Mouse (Mus musculus): ENCODE results near the gene Sdc4.

Gene Sdc4

GRCm38 (mm10) chr2:164396076-164396475 lies 47.6 kb downstream of the Sdc4 start:
- no peak for DNase-seq

- no peak for DNase-seq
Observed at GRCm38 (mm10) chr2:164393126-164393525, 50.6 kb downstream of the Sdc4 start.

GRCm38 (mm10) chr2:164389499-164389898 lies 54.2 kb downstream of the Sdc4 start:
- peak; percentile 90 for DNase-seq

- peak; percentile 45 for DNase-seq
Observed at GRCm38 (mm10) chr2:164389020-164389419, 54.7 kb downstream of the Sdc4 start, which contains the start of gene Slpi. Slpi (minus strand) TSS chr2:164389095.

GRCm38 (mm10) chr2:164386953-164387352 lies 56.7 kb downstream of the Sdc4 start:
- peak; percentile 53 for DNase-seq

- no peak for DNase-seq
Observed at GRCm38 (mm10) chr2:164385927-164386763, 57.5 kb downstream of the Sdc4 start.

DNA sequence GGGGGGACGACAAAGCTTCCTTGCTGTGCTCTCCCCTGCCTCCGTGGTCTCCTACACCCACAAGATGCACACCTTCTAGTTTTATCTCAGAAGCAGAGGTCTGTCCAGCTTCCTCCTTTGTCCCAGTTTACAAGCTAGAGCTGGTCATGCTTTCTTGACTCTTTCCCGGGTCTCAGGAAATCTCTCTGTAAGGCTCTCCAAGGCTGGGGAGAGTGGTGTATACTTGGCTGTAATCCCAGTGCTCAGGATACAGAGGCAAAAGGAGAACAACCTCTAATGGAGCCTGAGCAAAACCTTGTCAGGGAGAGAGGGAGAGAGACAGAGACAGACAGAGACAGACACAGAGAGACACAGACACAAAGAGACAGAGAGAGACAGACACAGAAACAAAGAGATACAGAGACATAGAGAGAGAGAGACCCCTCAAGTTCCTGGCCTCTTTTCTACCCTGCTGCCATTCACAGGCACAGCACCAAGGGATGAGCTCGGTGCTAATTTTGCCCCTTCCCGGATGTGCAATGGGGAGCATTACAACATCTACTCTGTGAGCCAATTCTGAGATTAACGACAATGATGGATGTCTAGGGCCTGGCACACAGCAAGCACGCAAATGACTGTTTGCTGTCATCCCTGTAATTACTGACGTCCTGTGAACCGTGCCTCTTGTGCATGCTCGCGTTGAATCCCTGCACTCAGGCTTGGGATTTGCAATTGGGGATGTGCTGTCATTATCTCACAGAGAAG lies 59.9 kb downstream of the Sdc4 start:
- no peak for DNase-seq

DNA sequence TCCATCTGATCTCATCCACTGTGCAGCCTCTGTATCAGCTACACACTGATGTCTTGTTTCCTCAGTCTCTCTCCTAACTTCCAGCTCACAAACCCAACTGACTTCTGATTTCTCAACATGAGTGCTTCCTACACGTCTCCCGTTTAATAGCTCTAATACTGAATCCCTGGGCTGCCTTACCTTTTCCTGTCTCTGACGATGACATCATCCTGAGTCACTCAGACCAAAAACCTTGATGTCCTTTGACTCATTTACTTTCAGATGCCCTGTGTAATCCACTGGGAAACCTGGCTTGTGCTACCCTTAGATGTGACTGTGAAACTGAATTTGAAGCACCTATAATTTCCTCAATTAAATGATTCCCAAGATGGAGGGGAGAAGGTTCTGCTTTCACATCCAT lies 60.7 kb downstream of the Sdc4 start:
- no peak for DNase-seq

GRCm38 (mm10) chr2:164381726-164382125 lies 62.0 kb downstream of the Sdc4 start:
- peak; percentile 54 for DNase-seq

DNA sequence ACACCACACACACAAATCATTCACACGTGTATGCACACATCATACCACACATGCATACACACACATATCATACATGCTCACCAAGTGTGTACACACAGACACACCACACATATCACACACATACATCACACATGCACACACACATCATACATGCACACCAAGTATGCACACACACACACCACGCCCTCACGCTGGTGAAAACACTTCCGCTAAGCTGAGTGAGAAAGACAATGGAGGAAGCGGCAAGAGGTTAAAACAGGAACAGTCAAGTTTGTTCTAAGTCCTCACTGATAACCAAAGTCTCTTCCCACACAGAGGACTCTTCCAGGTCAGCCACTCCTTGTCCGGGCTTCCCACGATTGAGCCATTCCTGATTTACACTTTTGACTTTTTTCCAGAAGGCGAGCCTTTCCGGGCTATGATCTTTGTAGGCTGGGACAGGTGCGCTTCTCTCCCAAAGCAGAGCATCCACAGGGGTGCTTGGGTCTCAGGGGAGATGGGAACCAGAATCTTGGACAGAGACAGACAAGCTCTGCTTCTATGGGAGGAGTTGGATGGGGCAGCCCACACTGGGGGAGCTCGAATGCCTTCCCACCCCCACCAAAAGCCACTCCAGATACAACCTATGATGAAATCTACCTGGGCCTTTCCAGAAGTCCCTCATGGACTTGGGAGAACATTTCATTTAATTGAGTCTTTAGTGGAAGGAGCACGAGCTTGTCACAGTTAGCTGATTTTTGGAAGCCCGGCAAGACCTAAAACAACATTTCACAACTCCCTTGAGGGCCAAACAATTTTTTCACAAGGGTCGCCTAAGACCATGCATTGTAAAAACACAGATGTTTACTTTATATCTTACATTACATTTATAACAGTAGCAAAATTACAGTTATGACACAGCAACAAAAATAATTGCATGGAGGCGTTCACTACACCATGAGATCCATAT lies 65.9 kb downstream of the Sdc4 start:
- DNase-seq: no peak

Measured in thymus, postnatal 4 days (tissue).